Mouse (Mus musculus) kidney, postnatal 4 days (tissue): ENCODE data around the gene Fam102b.

Experiments
- DNase-seq, 2 experiments: peaks; one replicate each; pipeline ENCODE4 v3.0.0; 2021; ENCODE audit warnings: mixed read lengths in 2 of 2

Gene Fam102b

GRCm38 (mm10) chr3:108959680-108960295 is 67.6 kb downstream of the Fam102b start:
- no peak for DNase-seq

GRCm38 (mm10) chr3:108957976-108958375 is 69.4 kb downstream of the Fam102b start:
- no peak for DNase-seq

- DNase-seq, result no peak
These were observed 86.4 kb downstream of the Fam102b start for GRCm38 (mm10) chr3:108940996-108941395.

- DNase-seq, result peak; percentile 43 to 61
These were observed 87.3 kb downstream of the Fam102b start, which contains the start of gene Gm9857 for GRCm38 (mm10) chr3:108940001-108940633. TSS of gene Gm9857 (minus strand) at chr3:108940445.

- DNase-seq, result no peak
These were observed 87.8 kb downstream of the Fam102b start, which contains the start of gene Henmt1 for GRCm38 (mm10) chr3:108939573-108939972. TSS of gene Henmt1 (plus strand) at chr3:108939873.

GRCm38 (mm10) chr3:108938691-108939090 is 88.7 kb downstream of the Fam102b start:
- no peak for DNase-seq

- no peak for DNase-seq
These were observed 93.8 kb downstream of the Fam102b start for GRCm38 (mm10) chr3:108933557-108933956.

GRCm38 (mm10) chr3:108926308-108926707 is 101.1 kb downstream of the Fam102b start:
- no peak for DNase-seq

- no peak for DNase-seq
These were observed 101.7 kb downstream of the Fam102b start for GRCm38 (mm10) chr3:108925677-108926076.

GRCm38 (mm10) chr3:108921822-108922221 is 105.6 kb downstream of the Fam102b start:
- no peak for DNase-seq
